Mouse (Mus musculus) left cerebral cortex, postnatal 14 days (tissue): ENCODE measurements at regions not wholly inside any gene's neighbourhood (a gene's known extent, or its start where the extent isn't known, plus 50 kb on each side); places are given as distances from the start of the nearest gene placed in this dataset.
A peak's percentile ranks its signal among the peaks of the same experiment; 100 is the strongest.

Experiments used
- DNase-seq, 2 experiments: peaks; one replicate each; pipeline ENCODE4 v3.0.0; 2021 to 2022; ENCODE audit warnings: low spot score in 2 of 2, mixed read lengths in 1 of 2
- intact Hi-C: fragments of 180-260 bp; cut with DNase I; formaldehyde crosslinking; loops from one replicate; pipeline ENCODE4 v1.15.1; 2025

GRCm38 (mm10) chr3:44912664-44913063 lies 465.5 kb upstream of the Pcdh10 start:
- intact Hi-C loops, result loop anchor here (5.0 kb wide), 1 partner anchor 1130 kb away; no protein-coding TSS in a partner anchor
- peak in 1 of 2 experiments; percentile 9 for DNase-seq

GRCm38 (mm10) chr3:44914321-44914720 lies 463.9 kb upstream of the Pcdh10 start:
- no peak for DNase-seq
- intact Hi-C loops, result loop anchor here (5.0 kb wide), 1 partner anchor 1132 kb away; no protein-coding TSS in a partner anchor
